ENCODE assay signal across 15 mouse cellular contexts in the genomic region with DNA sequence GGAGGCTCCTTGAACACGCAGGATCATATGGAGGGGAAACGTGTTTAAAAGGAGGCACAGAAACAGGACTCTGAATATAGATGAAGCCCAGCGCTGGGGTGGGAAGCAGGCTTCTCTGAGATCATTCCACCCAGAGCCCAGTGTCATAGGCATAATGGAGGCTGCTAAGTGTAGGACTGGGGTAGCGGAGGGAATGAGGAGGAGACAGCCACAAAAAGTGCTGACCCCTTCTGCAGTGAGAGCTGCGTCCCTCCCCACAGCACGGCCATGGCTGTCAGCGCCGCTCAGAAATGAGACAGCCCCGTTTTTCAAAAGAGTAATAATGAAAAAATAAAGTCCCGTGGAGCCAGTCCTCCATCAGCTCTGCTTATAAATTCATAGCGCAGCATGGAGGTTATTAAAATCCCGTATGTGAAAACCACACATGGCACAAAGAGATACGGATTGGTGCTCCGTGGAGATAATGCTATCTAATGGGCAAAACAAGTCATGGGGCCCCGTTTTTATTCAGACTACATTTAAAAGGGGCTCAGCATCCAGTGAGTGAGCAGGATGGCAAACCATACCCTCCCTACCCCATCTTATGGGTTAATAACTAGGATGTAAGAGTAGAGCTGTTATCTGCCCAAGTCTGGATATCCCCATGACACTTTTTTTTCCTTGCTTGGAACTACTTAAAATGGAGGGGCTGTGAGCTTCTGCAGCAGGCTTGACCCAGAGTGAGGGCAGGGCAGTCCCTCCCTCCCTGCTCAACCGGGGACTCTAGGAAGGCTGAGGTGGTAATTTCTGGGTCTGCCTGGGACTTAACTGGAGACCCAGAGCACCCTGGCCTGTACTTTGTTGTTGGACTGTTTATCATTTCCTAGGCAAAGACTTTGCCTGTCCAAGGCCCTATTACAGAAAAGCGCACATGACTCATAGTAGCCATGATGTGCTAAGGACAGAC.
A peak's percentile ranks its signal among the peaks of the same experiment; 100 is the strongest.
DNase-seq lines count a peak whose midpoint lies in the region; ATAC-seq and TF ChIP-seq lines count a peak whose summit lies in the region.
"Had no signal": no experiment of that assay in that cellular context is flagged by ENCODE, and none has a peak within 500 bp of the region (broad histone marks: within the 10 kb centered on the region; RNA-seq: fewer than 3 reads in every experiment).

No protein-coding gene starts in this region.

- 50% methylated on average over 17 of the region's 17 CpGs for WGBS in hindbrain, embryonic 14.5 days
- 70% methylated on average over 17 of the region's 17 CpGs for WGBS in midbrain, embryonic 12.5 days

- TF ChIP-seq EP300 in MEL (IDR thresholded peaks at IDR 0.05; ENCODE audit: low read depth in 1 of 2, low read length in 2 of 2), result peak in 1 of 2 experiments; percentile 45; a peak in 1 of 4 replicates

- peak; percentile 49; the same call in 1 of the 2 replicates for ATAC-seq in hindbrain, embryonic 14.5 days (ENCODE audit: low FRiP score)
- ATAC-seq in midbrain, embryonic 12.5 days (ENCODE audit: low FRiP score, low read depth), result peak; percentile 52
- ATAC-seq: inflammation-experienced regulatory T-cells, adult 6 months; Patski had no signal

- H3K9me3 ChIP-seq in MEL (replicated peaks; ENCODE audit: insufficient read depth, low read length), result no peaks in the 10 kb centered on the region
- H3K9me3 ChIP-seq in hindbrain, embryonic 14.5 days (ENCODE audit: control insufficient read depth, low read length), result no peaks in the 10 kb centered on the region
- no peaks in the 10 kb centered on the region for H3K9me3 ChIP-seq in midbrain, embryonic 12.5 days
- H3K9me3 ChIP-seq: heart, embryonic 15.5 days; lung, embryonic 15.5 days had no signal

- H3K9ac ChIP-seq in MEL (ENCODE audit: control insufficient read depth, low read depth, low read length, poor library complexity, severe bottlenecking), result no peak overlapping the region
- H3K9ac ChIP-seq in hindbrain, embryonic 14.5 days, result peak overlapping the region; percentile 24; the same call in 1 of the 2 replicates
- no peak overlapping the region for H3K9ac ChIP-seq in midbrain, embryonic 12.5 days (replicated peaks)
- H3K9ac ChIP-seq: heart, embryonic 15.5 days; lung, embryonic 15.5 days had no signal

- no peak overlapping the region for H3K4me3 ChIP-seq in MEL (ENCODE audit: control insufficient read depth in 1 of 2, insufficient read depth in 1 of 2, low read depth in 2 of 2, low read length in 2 of 2)
- H3K4me3 ChIP-seq in hindbrain, embryonic 14.5 days (replicated peaks; ENCODE audit: low read length), result no peak overlapping the region
- no peak overlapping the region for H3K4me3 ChIP-seq in midbrain, embryonic 12.5 days
- H3K4me3 ChIP-seq: heart, embryonic 15.5 days; lung, embryonic 15.5 days had no signal

- no peaks in the 10 kb centered on the region for H3K27me3 ChIP-seq in MEL (ENCODE audit: control insufficient read depth in 1 of 2, insufficient read depth in 2 of 2, low read length in 2 of 2)
- H3K27me3 ChIP-seq in hindbrain, embryonic 14.5 days (ENCODE audit: control insufficient read depth, insufficient read depth, low read length), result no peaks in the 10 kb centered on the region
- H3K27me3 ChIP-seq in midbrain, embryonic 12.5 days, result no peaks in the 10 kb centered on the region
- H3K27me3 ChIP-seq: heart, embryonic 15.5 days; lung, embryonic 15.5 days; Patski had no signal

- TF ChIP-seq CTCF in MEL (IDR thresholded peaks at IDR 0.05 in 2 of 3, conservative IDR thresholded peaks at IDR 0.05 in 1 of 3; ENCODE audit: control insufficient read depth in 1 of 3, insufficient read depth in 1 of 3, low read depth in 2 of 3, low read length in 3 of 3, poor library complexity in 1 of 3, severe bottlenecking in 1 of 3), result no peak
- no peak for TF ChIP-seq CTCF in brain, embryonic 14.5 days (IDR thresholded peaks at IDR 0.05; ENCODE audit: borderline replicate concordance, extremely low read depth, insufficient read depth, insufficient read length)

- no peak for TF ChIP-seq POLR2A in MEL (IDR thresholded peaks at IDR 0.05; ENCODE audit: control insufficient read depth in 1 of 2, insufficient read depth in 1 of 2, low read depth in 1 of 2, low read length in 2 of 2, poor library complexity in 1 of 2)
- TF ChIP-seq POLR2A in brain, embryonic 14.5 days (IDR thresholded peaks at IDR 0.05; ENCODE audit: borderline replicate concordance, extremely low read depth, insufficient read depth, insufficient read length, poor library complexity, severe bottlenecking), result no peak

- H3K36me3 ChIP-seq in MEL (ENCODE audit: control insufficient read depth in 1 of 2, insufficient read depth in 2 of 2, low read length in 2 of 2), result no peaks in the 10 kb centered on the region
- no peaks in the 10 kb centered on the region for H3K36me3 ChIP-seq in hindbrain, embryonic 14.5 days (replicated peaks; ENCODE audit: control insufficient read depth, insufficient read depth)
- H3K36me3 ChIP-seq in midbrain, embryonic 12.5 days, result no peaks in the 10 kb centered on the region
- H3K36me3 ChIP-seq: heart, embryonic 15.5 days; lung, embryonic 15.5 days had no signal

- H3K4me2 ChIP-seq in hindbrain, embryonic 14.5 days (replicated peaks), result peak overlapping the region; percentile 18
- H3K4me2 ChIP-seq in midbrain, embryonic 12.5 days (replicated peaks), result no peak overlapping the region
- H3K4me2 ChIP-seq: heart, embryonic 15.5 days; lung, embryonic 15.5 days had no signal

- DNase-seq in MEL (ENCODE audit: low read depth, low spot score), result no peak
- peak; percentile 70 for DNase-seq in brain, embryonic 14.5 days (ENCODE audit: low read depth)
- DNase-seq in hindbrain, embryonic 14.5 days (ENCODE audit: low spot score), result peak; percentile 45
- no peak for DNase-seq in spleen, postnatal 10 days (ENCODE audit: low spot score in 2 of 2)
- DNase-seq in spleen, adult 18-20 months, result no peak
- no peak for DNase-seq in ovary, postnatal 10 days (ENCODE audit: low spot score)
- DNase-seq: adrenal gland, postnatal 14 days; cerebellum, adult 2 months; thymus, postnatal 4 days had no signal

- TF ChIP-seq RAD21 in MEL (IDR thresholded peaks at IDR 0.05; ENCODE audit: low read depth, low read length), result no peak

- H3K4me1 ChIP-seq in MEL (ENCODE audit: control insufficient read depth in 1 of 2, insufficient read depth in 2 of 2, low read length in 2 of 2), result peaks cover 0 to 4% of the 10 kb centered on the region in 2 experiments; a peak in 2 of 4 replicates
- peaks cover 20% of the 10 kb centered on the region for H3K4me1 ChIP-seq in hindbrain, embryonic 14.5 days (replicated peaks; ENCODE audit: control insufficient read depth, insufficient read depth, low read length)
- no peaks in the 10 kb centered on the region for H3K4me1 ChIP-seq in midbrain, embryonic 12.5 days
- H3K4me1 ChIP-seq: heart, embryonic 15.5 days; lung, embryonic 15.5 days had no signal

- no peak overlapping the region for H3K27ac ChIP-seq in MEL (ENCODE audit: control insufficient read depth, low read depth, low read length)
- peak overlapping the region; percentile 78 for H3K27ac ChIP-seq in hindbrain, embryonic 14.5 days
- H3K27ac ChIP-seq in midbrain, embryonic 12.5 days (replicated peaks), result peak overlapping the region; percentile 50
- H3K27ac ChIP-seq: heart, embryonic 15.5 days; kidney, postnatal 0 days; lung, embryonic 15.5 days had no signal

- no peaks in the 10 kb centered on the region for H3K79me2 ChIP-seq in MEL (ENCODE audit: control insufficient read depth, insufficient read depth, low read length, poor library complexity)

TF ChIP-seq in MEL, 35 proteins besides CTCF, POLR2A, EP300 and RAD21:
- TF ChIP-seq NELFE (IDR thresholded peaks at IDR 0.05; ENCODE audit: low read depth, low read length) (no peak), ZC3H11A (IDR thresholded peaks at IDR 0.05; ENCODE audit: low read depth, low read length) (no peak), SMC3 (IDR thresholded peaks at IDR 0.05; ENCODE audit: low read depth, low read length) (no peak), TCF12 (IDR thresholded peaks at IDR 0.05; ENCODE audit: low read depth, low read length) (peak; percentile 68), GATA1 (IDR thresholded peaks at IDR 0.05; ENCODE audit: low read depth, low read length) (peak; percentile 44; the same call in 1 of the 2 replicates), USF1 (IDR thresholded peaks at IDR 0.05; ENCODE audit: low read depth, low read length) (no peak), ZNF384 (IDR thresholded peaks at IDR 0.05; ENCODE audit: low read depth, low read length) (0 out of 2 replicates have a peak, but pooled peaks have one; percentile 35)

Comparison
In these comparisons a context has a peak if more than half of its experiments do, and no peak if none do; other contexts are left out.
1. DNase-seq: peak in brain, embryonic 14.5 days (single experiment) and hindbrain, embryonic 14.5 days (single experiment); none in MEL (single experiment), spleen, postnatal 10 days (0 of 2), spleen, adult 18-20 months (0 of 2) and ovary, postnatal 10 days (single experiment).